Comparison of ENCODE assay signal across 15 mouse cellular contexts in genomic region chr9:63926377-63926776, GRCm38 (mm10).
A peak's percentile ranks its signal among the peaks of the same experiment; 100 is the strongest.
DNase-seq lines count a peak whose midpoint lies in the region; ATAC-seq lines count a peak whose summit lies in the region.
"Had no signal": no experiment of that assay in that cellular context is flagged by ENCODE, and none has a peak within 500 bp of the region (broad histone marks: within the 10 kb centered on the region; RNA-seq: fewer than 3 reads in every experiment).

No protein-coding gene starts in this region.

- H3K4me1 ChIP-seq in kidney, embryonic 14.5 days (ENCODE audit: control insufficient read depth, insufficient read depth, low read length), result peaks cover 45% of the 10 kb centered on the region
- H3K4me1 ChIP-seq in intestine, embryonic 16.5 days (ENCODE audit: control insufficient read depth, insufficient read depth, low read length), result peaks cover 25% of the 10 kb centered on the region

- H3K9ac ChIP-seq in kidney, embryonic 14.5 days (ENCODE audit: low read depth, low read length), result 0 out of 2 replicates have a peak overlapping the region, but pooled peaks have one; percentile 18
- H3K9ac ChIP-seq in intestine, embryonic 16.5 days (ENCODE audit: low read depth, low read length), result no peak overlapping the region
- H3K9ac ChIP-seq: embryonic facial prominence, embryonic 12.5 days; forebrain, embryonic 13.5 days; neural tube, embryonic 13.5 days had no signal

- peak overlapping the region; percentile 65 for H3K27ac ChIP-seq in kidney, embryonic 14.5 days (ENCODE audit: low read depth, low read length)
- H3K27ac ChIP-seq in intestine, embryonic 16.5 days (ENCODE audit: low read length), result peak overlapping the region; percentile 21
- H3K27ac ChIP-seq: embryonic facial prominence, embryonic 12.5 days; forebrain, embryonic 13.5 days; hindbrain, postnatal 0 days; neural tube, embryonic 13.5 days had no signal

- H3K27me3 ChIP-seq in kidney, embryonic 14.5 days (ENCODE audit: control insufficient read depth, insufficient read depth, low read length), result no peaks in the 10 kb centered on the region
- no peaks in the 10 kb centered on the region; the same call in 1 of the 2 replicates for H3K27me3 ChIP-seq in intestine, embryonic 16.5 days (replicated peaks; ENCODE audit: control insufficient read depth, insufficient read depth, low read length)

- 33% methylated on average over 7 of the region's 7 CpGs for WGBS in kidney, embryonic 14.5 days
- WGBS in intestine, embryonic 16.5 days, result 70% methylated on average over 7 of the region's 7 CpGs

- H3K4me3 ChIP-seq in kidney, embryonic 14.5 days (ENCODE audit: low read length), result no peak overlapping the region
- no peak overlapping the region for H3K4me3 ChIP-seq in intestine, embryonic 16.5 days (ENCODE audit: low read length)
- H3K4me3 ChIP-seq: embryonic facial prominence, embryonic 12.5 days; forebrain, embryonic 13.5 days; neural tube, embryonic 13.5 days had no signal

- DNase-seq in kidney, adult 9 months, result no peak
- DNase-seq in 3134 (ENCODE audit: extremely low read depth, insufficient read length, low spot score), result peak; percentile 55
- peak; percentile 32 for DNase-seq in Muller cell, postnatal 12 days (ENCODE audit: inconsistent ontology term)
- DNase-seq in yolk sac, embryonic 10.5 days (ENCODE audit: low spot score), result no peak
- DNase-seq in layer of hippocampus, adult 9-10 months (ENCODE audit: low spot score), result no peak
- DNase-seq: cerebellum, postnatal 36 days; spleen, adult 18-20 months had no signal

- no peaks in the 10 kb centered on the region for H3K9me3 ChIP-seq in kidney, embryonic 14.5 days (ENCODE audit: control insufficient read depth, low read length)
- H3K9me3 ChIP-seq in intestine, embryonic 16.5 days (ENCODE audit: control insufficient read depth, low read length), result no peaks in the 10 kb centered on the region
- H3K9me3 ChIP-seq: forebrain, embryonic 13.5 days; neural tube, embryonic 13.5 days had no signal

- peak; percentile 44; the same call in 1 of the 2 replicates for ATAC-seq in kidney, embryonic 14.5 days (ENCODE audit: low FRiP score, low TSS enrichment)
- peak; percentile 21; the same call in 1 of the 2 replicates for ATAC-seq in intestine, embryonic 16.5 days
- ATAC-seq in erythroid progenitor cell, adult 5-6 weeks (replicated peaks; ENCODE audit: low FRiP score, poor library complexity, severe bottlenecking), result no peak
- ATAC-seq: forebrain, embryonic 13.5 days; hindbrain, postnatal 0 days had no signal

- no peaks in the 10 kb centered on the region for H3K36me3 ChIP-seq in kidney, embryonic 14.5 days (ENCODE audit: control insufficient read depth, insufficient read depth, low read length)
- H3K36me3 ChIP-seq in intestine, embryonic 16.5 days (ENCODE audit: control insufficient read depth, insufficient read depth, low read length), result no peaks in the 10 kb centered on the region
- H3K36me3 ChIP-seq: embryonic facial prominence, embryonic 12.5 days; neural tube, embryonic 13.5 days had no signal

- no peak overlapping the region for H3K4me2 ChIP-seq in kidney, embryonic 14.5 days (replicated peaks; ENCODE audit: low read depth, low read length)
- H3K4me2 ChIP-seq in intestine, embryonic 16.5 days (ENCODE audit: low read depth, low read length), result no peak overlapping the region
- H3K4me2 ChIP-seq: embryonic facial prominence, embryonic 12.5 days; forebrain, embryonic 13.5 days; liver, embryonic 11.5 days; neural tube, embryonic 13.5 days had no signal

Comparison
In these comparisons a context has a peak if more than half of its experiments do, and no peak if none do; other contexts are left out.
1. DNase-seq: peak in 3134 (single experiment) and Muller cell, postnatal 12 days (single experiment); none in kidney, adult 9 months (single experiment), yolk sac, embryonic 10.5 days (single experiment) and layer of hippocampus, adult 9-10 months (single experiment).